In the genomic region with DNA sequence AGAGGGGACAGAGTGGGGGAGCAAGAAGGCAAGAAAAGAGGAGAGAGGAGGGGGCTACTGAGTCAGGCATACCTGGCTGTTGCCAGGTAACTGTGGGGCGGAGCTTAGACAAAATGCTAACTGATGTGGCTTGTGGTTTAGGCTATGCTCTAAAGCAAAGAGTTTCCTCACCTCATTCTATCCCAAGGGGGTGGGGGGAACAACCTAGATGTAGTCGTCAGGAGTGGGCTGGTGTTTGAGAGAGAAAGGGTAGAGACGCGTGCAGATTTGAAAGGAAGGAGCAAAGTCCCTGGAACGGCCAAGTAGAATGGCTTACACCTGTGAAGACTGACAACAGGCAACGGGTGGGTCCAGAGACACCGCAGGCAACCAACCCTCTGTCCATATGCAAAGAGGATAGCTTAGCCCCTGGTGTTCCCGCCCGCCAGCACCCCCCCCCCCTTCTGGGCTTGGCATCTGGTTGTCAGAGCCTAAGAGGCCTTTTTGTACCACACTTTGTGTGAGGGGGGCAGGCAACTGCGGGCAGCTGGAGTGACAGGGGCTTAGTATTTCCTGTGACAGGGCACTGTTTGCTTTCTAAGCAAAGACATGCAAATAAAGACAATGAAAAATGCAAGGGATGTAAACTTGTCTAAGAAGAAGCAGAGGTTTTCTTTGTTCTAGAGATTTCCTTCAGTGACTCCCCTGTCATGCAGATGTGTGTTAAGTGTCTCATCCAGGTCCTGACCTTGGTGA, we compare ENCODE assay signal across 8 mouse cellular contexts.
DNase-seq lines count a peak whose midpoint lies in the region; ATAC-seq lines count a peak whose summit lies in the region.

No protein-coding gene starts in this region.

- H3K9ac ChIP-seq in kidney, embryonic 16.5 days (replicated peaks; ENCODE audit: low read length): 0 out of 2 replicates have a peak overlapping the region, but pooled peaks have one; percentile 3
- H3K9ac ChIP-seq in forebrain, embryonic 12.5 days: no peak overlapping the region

- ATAC-seq in kidney, embryonic 16.5 days (ENCODE audit: low FRiP score, low TSS enrichment): peak; percentile 65
- peak; percentile 71 for ATAC-seq in forebrain, embryonic 12.5 days (ENCODE audit: low FRiP score)
- 0 out of 2 replicates have a peak, but pooled peaks have one; percentile 22 for ATAC-seq in megakaryocyte, adult 5-6 weeks (ENCODE audit: poor library complexity, severe bottlenecking)

- DNase-seq in kidney, postnatal 14 days: no peak
- peak; percentile 53 to 65 for DNase-seq in thymus, postnatal 10 days (ENCODE audit: low spot score in 2 of 2)
- DNase-seq in gastrocnemius, postnatal 10 days: no peak
- no peak for DNase-seq in cerebellum, postnatal 4 days (ENCODE audit: low spot score in 2 of 2)
- DNase-seq in frontal cortex, adult 2 months (ENCODE audit: extremely low spot score in 1 of 2, low spot score in 1 of 2): no peak

- H3K27ac ChIP-seq in kidney, embryonic 16.5 days (ENCODE audit: low read length): no peak overlapping the region
- peak overlapping the region; percentile 59; the same call in 1 of the 2 replicates for H3K27ac ChIP-seq in forebrain, embryonic 12.5 days

- H3K27me3 ChIP-seq in kidney, embryonic 16.5 days (ENCODE audit: insufficient read depth, low read length): no peaks in the 10 kb centered on the region
- H3K27me3 ChIP-seq in forebrain, embryonic 12.5 days: no peaks in the 10 kb centered on the region; the same call in 1 of the 2 replicates

- peaks cover 4% of the 10 kb centered on the region; the same call in 1 of the 2 replicates for H3K4me1 ChIP-seq in kidney, embryonic 16.5 days (ENCODE audit: insufficient read depth, low read length)
- peaks cover 29% of the 10 kb centered on the region for H3K4me1 ChIP-seq in forebrain, embryonic 12.5 days

- no peaks in the 10 kb centered on the region for H3K36me3 ChIP-seq in kidney, embryonic 16.5 days (ENCODE audit: insufficient read depth, low read length)
- H3K36me3 ChIP-seq in forebrain, embryonic 12.5 days (replicated peaks): no peaks in the 10 kb centered on the region

- peak overlapping the region; percentile 13 for H3K4me2 ChIP-seq in kidney, embryonic 16.5 days (replicated peaks; ENCODE audit: low read depth, low read length)
- peak overlapping the region; percentile 26 for H3K4me2 ChIP-seq in forebrain, embryonic 12.5 days

- no peak overlapping the region for H3K4me3 ChIP-seq in kidney, embryonic 16.5 days (ENCODE audit: low read length)
- H3K4me3 ChIP-seq in forebrain, embryonic 12.5 days (replicated peaks): no peak overlapping the region

- no peaks in the 10 kb centered on the region for H3K9me3 ChIP-seq in kidney, embryonic 16.5 days (ENCODE audit: low read length)
- no peaks in the 10 kb centered on the region for H3K9me3 ChIP-seq in forebrain, embryonic 12.5 days

- 6% methylated on average over 10 of the region's 10 CpGs for WGBS in kidney, embryonic 16.5 days
- WGBS in forebrain, embryonic 12.5 days: under 1% methylated on average over 10 of the region's 10 CpGs

Comparison
In these comparisons a context has a peak if more than half of its experiments do, and no peak if none do; other contexts are left out.
1. DNase-seq: peak in thymus, postnatal 10 days (2 of 2); none in kidney, postnatal 14 days (single experiment), gastrocnemius, postnatal 10 days (single experiment), cerebellum, postnatal 4 days (0 of 2) and frontal cortex, adult 2 months (0 of 2).
2. Peak in every context shown above with its lines, with median percentiles within 50 percentile points of each other: ATAC-seq.